Mouse (Mus musculus) heart, adult 2 months (tissue): ENCODE data around the gene Brd1.

Experiments
- CTCF ChIP-seq: fragments of 200-600 bp; IDR thresholded peaks from 2 replicates; pipeline ENCODE4 v1.8.1; 2022; ENCODE audit warnings: antibody characterized with exemption, mild to moderate bottlenecking, moderate library complexity
- EP300 ChIP-seq: fragments of 200-500 bp; IDR thresholded peaks from 2 replicates; pipeline ENCODE4 v1.6.1; 2011; ENCODE audit warnings: low read depth, low read length, control low read depth; ENCODE audit not compliant: insufficient read depth
- POLR2A ChIP-seq: fragments of 200-500 bp; IDR thresholded peaks from 2 replicates; pipeline ENCODE4 v1.6.1; 2011; ENCODE audit warnings: mild to moderate bottlenecking, low read depth, low read length, control low read depth; ENCODE audit not compliant: insufficient read depth

GRCm38 (mm10) chr15:88668693-88669092, 65.3 kb downstream of the Brd1 start:
- TF ChIP-seq POLR2A (no peak), EP300 (no peak), CTCF (no peak)
